Mouse (Mus musculus): ENCODE measurements around the gene E030018B13Rik.

GRCm38 (mm10) chr7:63924151-63924550 is 7.5 kb downstream of the E030018B13Rik start:
- no peak for TF ChIP-seq POLR2A (IDR thresholded peaks at IDR 0.05; ENCODE audit: insufficient read depth, low read length)
- TF ChIP-seq CTCF (IDR thresholded peaks at IDR 0.05; ENCODE audit: low read depth, low read length) = no peak

Measured in ES-Bruce4 (cell line).